Comparison of ENCODE assay signal across 8 mouse cellular contexts in the genomic region with DNA sequence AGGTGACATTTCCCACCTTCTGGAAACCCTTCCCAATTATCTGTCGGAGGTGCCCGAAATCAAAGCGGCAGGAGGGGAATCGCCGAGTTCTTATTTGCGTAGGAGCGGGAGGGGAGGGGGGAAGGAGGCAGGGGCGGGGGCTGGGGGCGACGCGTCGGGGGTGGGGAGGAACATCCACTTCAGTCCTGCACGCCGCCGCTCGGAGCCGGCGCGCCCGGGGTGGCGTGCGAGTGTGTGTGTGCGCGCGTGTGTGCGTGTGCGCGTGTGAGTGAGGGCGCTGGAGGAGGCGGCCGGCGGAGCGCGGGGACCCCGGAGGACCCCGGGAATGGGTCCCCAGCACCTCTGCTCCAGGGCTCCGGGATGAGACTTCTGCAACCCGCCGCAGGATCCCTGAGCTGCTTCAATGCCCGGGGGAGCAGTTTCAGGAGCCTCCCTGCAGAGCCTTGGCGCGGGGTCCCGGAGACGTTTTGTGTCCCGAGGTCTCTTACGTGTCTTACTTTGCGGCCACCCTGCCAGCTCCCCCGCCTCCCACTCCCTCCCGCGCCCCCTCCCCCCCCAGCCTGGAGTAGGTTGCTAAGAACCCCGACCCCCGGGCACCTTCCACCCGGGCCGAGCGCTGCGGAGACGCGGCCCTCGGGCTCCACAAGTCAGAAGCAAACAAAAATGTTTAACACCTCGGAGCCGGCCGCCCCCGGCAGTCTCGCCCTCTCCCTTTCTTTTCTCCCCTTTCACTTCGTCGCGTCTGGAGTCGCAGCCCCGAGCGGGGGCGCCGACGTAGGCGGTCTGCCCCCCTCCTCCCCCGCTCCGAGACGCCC. TPM values are rescaled to one million over a fixed set of nuclear protein-coding genes. Genes with fewer than 3 reads are reported as not detected.
DNase-seq lines count a peak whose midpoint lies in the region; ATAC-seq and TF ChIP-seq lines count a peak whose summit lies in the region.

TSS of gene Fst (minus strand) at position 66 of the 815 bp plus-strand sequence.

- peak; percentile 68 for DNase-seq in 3134 (ENCODE audit: extremely low read depth, insufficient read length, low spot score)
- peak; percentile 34 for DNase-seq in yolk sac, embryonic 10.5 days (ENCODE audit: low spot score)

- H3K4me3 ChIP-seq in E14TG2a.4 (replicated peaks; ENCODE audit: low read length), result peak within 1 kb of the TSS; percentile 84
- peak within 1 kb of the TSS; percentile 56 for H3K4me3 ChIP-seq in embryonic facial prominence, embryonic 12.5 days
- peak within 1 kb of the TSS; percentile 59 for H3K4me3 ChIP-seq in heart, embryonic 16.5 days (ENCODE audit: low read length)
- peak within 1 kb of the TSS; percentile 60 for H3K4me3 ChIP-seq in limb, embryonic 13.5 days
- peak within 1 kb of the TSS; percentile 86 for H3K4me3 ChIP-seq in myocyte

- TF ChIP-seq CTCF in E14TG2a.4 (conservative IDR thresholded peaks at IDR 0.05; ENCODE audit: low read length), result no peak

- TF ChIP-seq POLR2A in myocyte (IDR thresholded peaks at IDR 0.05; ENCODE audit: insufficient read length, low read depth), result peak; percentile 73

- H3ac ChIP-seq in myocyte (ENCODE audit: control insufficient read depth, insufficient read length), result peak within 1 kb of the TSS; percentile 66

- peak; percentile 45; the same call in 1 of the 2 replicates for ATAC-seq in embryonic facial prominence, embryonic 12.5 days (ENCODE audit: insufficient number of reproducible peaks, insufficient read depth, low FRiP score, low TSS enrichment)
- peak; percentile 43; the same call in 1 of the 2 replicates for ATAC-seq in heart, embryonic 16.5 days (replicated peaks; ENCODE audit: extremely low read depth, insufficient read depth, low FRiP score)
- peak; percentile 63 for ATAC-seq in limb, embryonic 13.5 days (ENCODE audit: low FRiP score, low read depth)
- no peak for ATAC-seq in megakaryocyte progenitor cell, adult 5-6 weeks (replicated peaks; ENCODE audit: poor library complexity)

- whole genome bisulfite sequencing in embryonic facial prominence, embryonic 12.5 days, result under 1% methylated on average over 70 of the region's 77 CpGs
- 1% methylated on average over 61 of the region's 77 CpGs for WGBS in heart, embryonic 16.5 days
- WGBS in limb, embryonic 13.5 days, result under 1% methylated on average over 59 of the region's 77 CpGs

- H3K9me3 ChIP-seq in E14TG2a.4 (ENCODE audit: low read length), result peaks cover 5% of the 10 kb centered on the region
- H3K9me3 ChIP-seq in embryonic facial prominence, embryonic 12.5 days, result no peaks in the 10 kb centered on the region
- H3K9me3 ChIP-seq in heart, embryonic 16.5 days (replicated peaks; ENCODE audit: control insufficient read depth, low read length), result no peaks in the 10 kb centered on the region
- no peaks in the 10 kb centered on the region for H3K9me3 ChIP-seq in limb, embryonic 13.5 days

- peak within 1 kb of the TSS; percentile 92 for H3K4me2 ChIP-seq in embryonic facial prominence, embryonic 12.5 days (replicated peaks)
- H3K4me2 ChIP-seq in heart, embryonic 16.5 days (ENCODE audit: low read depth, low read length), result peak within 1 kb of the TSS; percentile 98
- H3K4me2 ChIP-seq in limb, embryonic 13.5 days (replicated peaks), result peak within 1 kb of the TSS; percentile 94
- peak within 1 kb of the TSS; percentile 73 for H3K4me2 ChIP-seq in myocyte (ENCODE audit: low read depth)

- no peaks in the 10 kb centered on the region for H3K79me2 ChIP-seq in myocyte (ENCODE audit: control insufficient read depth, insufficient read depth)

- peaks cover 33% of the 10 kb centered on the region for H3K4me1 ChIP-seq in E14TG2a.4 (replicated peaks; ENCODE audit: low read depth, low read length)
- H3K4me1 ChIP-seq in embryonic facial prominence, embryonic 12.5 days, result peaks cover 5% of the 10 kb centered on the region
- peaks cover 8% of the 10 kb centered on the region for H3K4me1 ChIP-seq in heart, embryonic 16.5 days (ENCODE audit: control insufficient read depth, insufficient read depth, low read length)
- H3K4me1 ChIP-seq in limb, embryonic 13.5 days, result peaks cover 27% of the 10 kb centered on the region

- H3K27ac ChIP-seq in embryonic facial prominence, embryonic 12.5 days, result peak within 1 kb of the TSS; percentile 73
- H3K27ac ChIP-seq in heart, embryonic 16.5 days (ENCODE audit: low read length), result no peak within 1 kb of the TSS
- peak within 1 kb of the TSS; percentile 70 for H3K27ac ChIP-seq in limb, embryonic 13.5 days

- H3K9ac ChIP-seq in embryonic facial prominence, embryonic 12.5 days, result peak within 1 kb of the TSS; percentile 53
- H3K9ac ChIP-seq in heart, embryonic 16.5 days (ENCODE audit: low read length), result peak within 1 kb of the TSS; percentile 45
- H3K9ac ChIP-seq in limb, embryonic 13.5 days, result peak within 1 kb of the TSS; percentile 75

- H3K36me3 ChIP-seq in E14TG2a.4 (ENCODE audit: insufficient read depth, low read length), result no peaks in the 10 kb centered on the region
- H3K36me3 ChIP-seq in embryonic facial prominence, embryonic 12.5 days, result no peaks in the 10 kb centered on the region
- H3K36me3 ChIP-seq in heart, embryonic 16.5 days (ENCODE audit: control insufficient read depth, insufficient read depth), result no peaks in the 10 kb centered on the region
- no peaks in the 10 kb centered on the region for H3K36me3 ChIP-seq in limb, embryonic 13.5 days
- peaks cover 6% of the 10 kb centered on the region for H3K36me3 ChIP-seq in myocyte (ENCODE audit: control insufficient read depth, insufficient read depth)

- peaks cover 75% of the 10 kb centered on the region for H3K27me3 ChIP-seq in E14TG2a.4 (ENCODE audit: insufficient read depth, low read length)
- H3K27me3 ChIP-seq in embryonic facial prominence, embryonic 12.5 days, result peaks cover 21% of the 10 kb centered on the region
- H3K27me3 ChIP-seq in heart, embryonic 16.5 days (ENCODE audit: control insufficient read depth, insufficient read depth, low read length), result peaks cover 34% of the 10 kb centered on the region
- H3K27me3 ChIP-seq in limb, embryonic 13.5 days, result peaks cover 67% of the 10 kb centered on the region
- no peaks in the 10 kb centered on the region for H3K27me3 ChIP-seq in myocyte (ENCODE audit: control insufficient read depth, insufficient read depth, insufficient read length)

TF ChIP-seq in myocyte, 11 proteins besides CTCF, POLR2A, EP300 and RAD21:
- peak in 2 of 3 experiments; percentile 13 to 16 for TF ChIP-seq MYOG (IDR thresholded peaks at IDR 0.05; ENCODE audit: control insufficient read depth in 1 of 3, insufficient read depth in 1 of 3, insufficient read length in 2 of 3, low read depth in 2 of 3)
- TF ChIP-seq POLR2AphosphoS2 (IDR thresholded peaks at IDR 0.05; ENCODE audit: insufficient read length, low read depth), result no peak

RNA-seq across cellular contexts. Expression of gene Fst, which starts in this region (rescaled TPM):
- polyA plus RNA-seq in embryonic facial prominence, embryonic 12.5 days (2016; fragmentation: Nextera tagmentation; extraction: Ambion mirVana), result 41.5 and 46.1 TPM in 2 replicates
- 2.4 and 3.6 TPM in 2 replicates for polyA plus RNA-seq in heart, embryonic 16.5 days (2015; fragmentation: Nextera tagmentation; extraction: Ambion mirVana)
- polyA plus RNA-seq in limb, embryonic 13.5 days (2015; fragmentation: Nextera tagmentation; extraction: Ambion mirVana), result 52.0 and 58.4 TPM in 2 replicates
- polyA plus RNA-seq in myocyte (2012; fragmentation: generic; extraction: Trizol), result 119 TPM
- 0.07 and 0.46 TPM in 2 replicates for total RNA-seq in megakaryocyte progenitor cell, adult 5-6 weeks (2015)
- total RNA-seq in megakaryocyte progenitor cell, adult 5-6 weeks (2017), result 0.04 TPM in 1 of 2 replicates, not detected in the other
